Mouse (Mus musculus): ENCODE results near the gene Asxl2.

DNA sequence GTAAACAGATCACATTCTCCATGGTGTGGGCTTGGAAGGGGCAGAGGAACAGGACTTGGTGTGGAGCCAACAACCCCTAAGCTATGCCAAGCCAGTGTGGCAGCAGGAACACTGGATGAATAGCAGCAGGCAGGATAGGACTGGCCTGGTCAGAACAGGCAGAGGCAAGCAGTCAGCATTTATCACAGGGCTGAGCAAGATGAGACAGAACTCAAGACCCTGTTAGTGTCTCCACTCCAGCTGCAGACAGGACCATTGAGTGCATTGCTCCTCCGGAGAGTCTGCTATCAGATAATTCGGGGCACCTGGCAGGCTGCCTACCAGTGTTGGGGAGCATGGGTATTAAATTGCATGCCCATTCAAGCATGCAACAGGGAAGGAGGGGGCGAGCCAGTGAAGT is 111.0 kb downstream of the Asxl2 start:
- TF ChIP-seq CTCF (IDR thresholded peaks at IDR 0.05; ENCODE audit: low read depth) (no peak), EP300 (IDR thresholded peaks at IDR 0.05; ENCODE audit: low read depth) (no peak)
